Mouse (Mus musculus) CH12F3 (cell line): ENCODE measurements around the gene Cdadc1.

ENCODE experiments used
- in situ Hi-C: fragments of 300-500 bp; cut with MboI; formaldehyde crosslinking; loops from 2 replicates; pipeline ENCODE4 v1.14.3; 2020; ENCODE audit warnings: low sequenced_read_pairs

The Cdadc1 gene

DNA sequence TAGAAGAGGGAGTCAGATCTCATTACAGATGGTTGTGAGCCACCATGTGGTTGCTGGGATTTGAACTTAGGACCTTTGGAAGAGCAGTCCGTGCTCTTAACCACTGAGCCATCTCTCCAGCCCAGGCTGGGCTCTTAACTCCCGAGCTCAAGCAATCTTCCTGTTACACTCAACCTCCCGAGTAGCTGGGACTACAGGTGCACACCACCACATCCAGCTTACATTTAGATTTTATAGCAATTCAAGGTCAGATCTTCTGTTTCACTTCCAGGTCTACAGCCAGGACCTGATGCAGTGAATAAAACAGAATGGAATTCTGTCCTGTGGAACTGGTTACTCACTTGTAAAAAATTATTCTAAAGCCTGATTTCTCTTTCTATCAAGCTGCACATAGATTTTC is 16.4 kb upstream of the Cdadc1 start:
- in situ Hi-C loops = loop anchor here (25.0 kb wide), 1 partner anchor 398 kb away; no protein-coding TSS in a partner anchor

DNA sequence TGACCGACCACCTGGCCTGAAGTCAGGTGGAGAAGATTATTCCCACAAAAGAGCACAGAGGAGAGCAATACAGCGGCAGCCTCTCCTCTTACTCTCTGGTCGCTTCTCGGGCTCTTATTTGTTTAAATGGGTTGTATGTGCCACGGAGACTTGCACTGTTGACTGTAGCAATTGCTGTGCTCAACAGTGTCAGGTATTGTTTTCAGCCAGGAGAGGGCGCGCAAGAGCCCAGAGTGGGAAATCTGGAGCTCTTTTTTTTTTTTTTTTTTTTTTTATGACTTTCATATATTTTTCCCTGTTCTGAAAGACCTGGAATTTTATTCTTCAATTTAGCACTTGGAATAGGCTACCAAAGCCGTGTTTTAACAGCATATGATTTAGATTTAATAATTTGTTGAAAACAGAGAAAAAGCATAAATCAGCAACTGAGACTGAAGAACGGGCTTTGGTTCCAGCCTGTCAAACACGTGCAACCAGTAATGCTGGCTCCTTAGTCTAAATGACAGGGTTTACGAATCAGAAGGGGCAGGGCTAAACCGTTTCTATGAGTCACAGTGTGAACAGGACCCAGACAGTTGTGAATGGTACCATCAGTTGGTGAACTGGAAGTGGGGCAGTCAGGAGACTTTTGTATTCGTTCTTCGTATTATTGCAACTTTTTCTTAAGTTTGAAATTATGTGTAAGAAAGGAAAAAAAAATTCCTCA is 15.3 kb upstream of the Cdadc1 start:
- in situ Hi-C loops = loop anchor here (25.0 kb wide), 1 partner anchor 399 kb away; no protein-coding TSS in a partner anchor

DNA sequence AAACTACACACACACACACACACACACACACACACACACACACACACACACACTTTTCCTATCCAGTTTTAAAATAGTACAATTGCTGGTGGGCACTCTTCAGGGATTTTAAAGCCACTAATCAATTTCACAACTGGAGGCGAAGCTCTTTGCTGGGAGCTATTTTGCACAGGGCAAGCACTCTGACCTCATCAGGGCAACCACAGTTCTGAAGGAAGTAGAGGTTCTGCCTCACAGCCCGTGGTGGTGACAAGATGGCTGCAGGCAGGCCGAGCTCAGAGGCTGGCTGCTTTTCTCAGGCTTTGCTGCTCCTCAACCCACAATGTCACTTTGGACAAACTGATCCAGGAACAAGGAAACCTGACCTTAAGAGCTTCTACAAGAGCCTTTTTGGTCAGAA is 9.3 kb upstream of the Cdadc1 start:
- in situ Hi-C loops = loop anchor here (25.0 kb wide), 1 partner anchor 405 kb away; no protein-coding TSS in a partner anchor

DNA sequence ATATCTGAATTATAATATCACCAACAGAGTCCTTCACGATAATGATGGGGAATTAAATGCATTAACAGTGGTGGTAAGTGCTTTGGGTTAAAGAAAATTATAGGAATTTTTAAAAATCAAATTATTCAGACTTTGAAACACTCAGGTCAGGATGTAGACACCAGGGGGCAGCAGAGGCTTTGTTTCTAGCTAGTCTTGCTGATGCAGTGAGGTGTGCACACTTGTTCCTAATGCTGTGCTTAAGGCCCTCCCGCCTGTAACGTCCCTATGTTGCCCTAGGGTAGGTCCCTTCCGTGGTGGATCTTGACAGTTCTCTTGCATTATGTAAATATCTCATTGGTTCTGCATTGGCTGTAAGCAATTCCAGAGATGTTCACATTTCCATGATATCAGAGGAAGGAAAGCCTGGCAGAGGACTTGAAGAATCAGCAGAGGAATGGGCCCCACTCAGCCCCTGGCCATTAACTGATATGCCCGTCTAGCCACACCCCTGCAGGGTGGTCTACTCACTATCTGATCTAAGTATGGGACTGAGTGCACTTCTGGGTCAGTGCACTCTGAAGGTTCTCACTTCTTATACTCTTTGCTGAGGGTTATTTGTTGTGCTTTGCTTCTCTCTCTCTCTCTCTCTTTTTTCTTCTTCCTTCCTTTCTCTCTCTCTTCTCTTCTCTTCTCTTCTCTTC is 8.1 kb upstream of the Cdadc1 start:
- in situ Hi-C loops = loop anchor here (25.0 kb wide), 1 partner anchor 406 kb away; no protein-coding TSS in a partner anchor

DNA sequence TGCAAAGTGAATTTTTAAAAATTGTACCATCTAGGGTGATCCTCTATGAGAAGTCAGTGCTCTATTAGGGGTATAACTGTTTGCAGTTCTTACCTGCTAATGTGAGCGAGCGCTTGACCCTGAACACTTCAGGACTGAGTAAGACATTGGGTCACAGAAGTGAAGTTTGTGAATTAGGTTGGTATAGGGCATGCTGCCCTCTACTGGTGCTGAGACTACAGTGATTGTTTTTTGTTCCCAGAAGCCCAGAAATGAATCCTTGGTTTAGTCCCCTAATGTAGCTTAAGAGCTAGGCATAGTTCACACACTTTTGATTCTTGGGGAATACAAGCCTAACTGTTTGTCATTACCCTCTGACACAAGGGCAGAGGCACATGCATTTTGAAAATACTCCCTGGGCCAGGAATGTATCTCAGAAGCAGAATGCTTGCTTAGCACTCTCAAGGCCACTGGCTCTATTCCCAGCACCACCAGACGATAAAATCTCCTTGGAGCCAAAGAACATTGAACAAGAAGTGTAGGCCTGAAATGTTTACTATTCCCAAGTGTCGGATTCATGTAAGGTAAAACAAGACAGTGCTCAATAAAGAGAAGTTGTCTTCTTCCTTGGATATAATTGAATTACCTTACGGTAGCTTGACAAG is 6.4 kb upstream of the Cdadc1 start:
- in situ Hi-C loops = loop anchor here (25.0 kb wide), 1 partner anchor 408 kb away; no protein-coding TSS in a partner anchor

DNA sequence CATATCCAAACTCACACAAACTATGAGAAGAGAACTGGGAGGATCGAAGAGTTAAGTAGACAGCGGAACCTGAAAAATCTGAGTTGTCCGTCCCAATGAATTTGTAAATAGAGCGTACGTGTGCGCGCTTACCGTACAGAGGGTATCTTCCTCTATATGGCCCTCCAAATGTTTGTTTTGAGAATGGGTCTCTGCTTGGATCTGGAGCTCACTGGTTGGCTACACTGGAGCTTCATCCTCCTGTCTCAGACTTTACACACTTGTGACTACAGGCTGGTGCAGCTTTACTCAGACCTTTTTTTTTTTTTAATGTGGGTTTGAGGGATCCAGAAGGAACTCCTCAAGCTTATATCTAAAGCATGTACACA is 485 bp upstream of the Cdadc1 start:
- in situ Hi-C loops = no loop called here

DNA sequence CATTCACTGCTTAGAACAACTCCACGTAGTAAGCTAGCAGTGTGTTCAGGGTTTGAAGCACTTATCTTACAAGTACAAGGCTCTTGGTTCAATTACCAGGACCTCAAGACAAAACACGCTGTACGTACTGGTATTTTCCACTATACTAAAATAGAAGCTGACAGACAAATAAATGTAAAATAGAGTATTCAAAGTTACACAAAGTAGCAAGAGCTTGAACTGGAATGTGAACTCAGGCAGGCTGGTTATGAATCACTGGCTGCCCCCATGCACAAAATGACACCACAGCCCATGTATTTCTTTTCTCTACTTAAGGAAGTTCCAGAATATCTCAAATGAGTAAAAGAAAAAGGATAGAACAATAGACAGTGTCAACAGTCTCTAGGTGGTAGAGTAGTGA is 2.8 kb downstream of the Cdadc1 start:
- in situ Hi-C loops = no loop called here

DNA sequence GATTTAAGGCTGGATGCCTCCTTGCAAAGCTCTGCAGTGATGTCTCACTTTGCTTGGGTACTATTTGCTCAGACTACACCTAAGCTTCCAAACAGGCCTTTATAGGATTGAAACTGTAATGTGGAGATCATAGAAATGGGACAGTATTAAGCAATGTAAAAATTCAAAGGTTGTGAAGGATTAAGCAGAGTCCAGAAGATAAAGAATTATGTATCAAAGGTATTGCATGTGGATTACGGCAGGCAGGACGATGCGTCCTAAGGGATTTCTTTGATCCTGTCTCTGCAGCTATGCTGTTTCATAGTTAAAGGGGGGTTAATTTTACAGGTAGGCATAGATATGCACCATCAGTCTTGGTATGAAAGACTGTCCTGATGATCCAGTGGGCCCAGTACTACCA is 5.2 kb downstream of the Cdadc1 start:
- in situ Hi-C loops = no loop called here

DNA sequence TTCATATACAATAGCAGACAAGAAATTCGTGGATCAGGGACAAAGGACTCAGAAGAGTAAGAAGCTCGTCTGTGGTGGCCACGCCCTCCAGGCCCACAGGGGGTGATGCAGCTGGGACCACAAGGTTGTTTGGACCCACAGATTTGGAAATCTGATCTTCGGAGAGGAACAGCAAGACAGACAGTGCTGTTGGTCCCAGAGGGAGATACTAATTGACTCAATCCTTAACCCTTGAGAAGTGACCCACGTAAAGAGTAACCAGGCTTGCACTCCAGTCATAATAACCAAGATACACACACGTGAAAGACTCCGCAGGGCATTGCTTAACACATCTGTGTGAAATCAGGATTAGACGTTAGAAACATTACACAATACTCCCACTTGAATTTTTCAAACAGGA is 5.9 kb downstream of the Cdadc1 start:
- in situ Hi-C loops = no loop called here

DNA sequence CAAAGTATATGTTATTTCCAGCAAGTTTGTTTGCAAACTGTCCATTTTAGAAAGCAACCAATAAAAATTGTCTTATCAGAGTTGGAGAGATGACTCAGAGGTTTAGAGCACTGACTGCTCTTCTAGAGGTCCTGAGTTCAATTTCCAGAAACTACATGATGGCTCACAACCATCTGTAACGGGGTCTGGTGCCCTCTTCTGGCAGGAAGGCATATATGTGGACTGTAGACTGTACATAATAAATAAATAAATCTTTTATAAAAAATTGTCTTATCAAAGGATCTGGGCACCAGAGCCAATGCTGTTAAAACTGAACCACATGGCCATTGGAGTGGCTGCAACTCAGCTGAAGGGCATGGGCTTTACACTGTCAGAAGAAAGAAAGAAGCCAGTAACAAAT is 7.1 kb downstream of the Cdadc1 start:
- in situ Hi-C loops = no loop called here

DNA sequence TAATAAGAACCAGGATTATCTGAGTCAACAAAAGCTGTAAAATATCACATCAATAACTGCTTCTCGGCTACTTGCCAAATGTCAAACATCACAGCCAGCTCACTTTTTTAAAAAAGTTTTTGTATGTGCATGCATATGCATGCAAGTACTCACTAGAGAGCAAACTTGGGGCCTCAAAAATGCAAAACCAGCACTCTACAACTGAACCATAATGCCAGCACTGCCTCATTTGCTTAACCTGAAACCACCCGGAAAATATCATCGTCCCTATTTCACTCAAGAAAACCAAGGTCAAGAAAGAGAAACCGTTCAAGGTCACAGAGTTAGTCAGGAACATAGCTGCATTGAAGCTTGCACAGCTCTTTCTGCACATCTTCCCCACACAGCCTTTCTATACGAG is 21.4 kb downstream of the Cdadc1 start:
- in situ Hi-C loops = no loop called here

DNA sequence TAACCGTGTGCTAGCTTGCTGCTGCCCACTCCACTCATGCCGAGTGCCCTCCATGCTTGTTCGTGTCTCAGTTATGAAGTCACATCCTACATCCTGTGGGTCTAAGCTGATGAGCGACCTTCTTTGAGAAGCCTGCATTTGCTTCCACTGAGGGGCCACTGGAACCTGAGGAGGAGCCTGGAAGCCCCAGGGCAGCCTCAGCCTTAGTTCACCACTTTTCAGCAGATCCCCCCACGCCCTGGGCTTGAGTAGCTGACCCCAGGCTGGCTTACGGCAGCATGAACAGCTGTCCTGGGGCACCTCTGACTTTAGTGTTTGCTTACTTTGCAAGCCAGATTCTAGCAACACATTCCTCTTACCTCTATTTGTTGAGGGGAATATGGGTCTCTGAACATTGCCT is 31.0 kb downstream of the Cdadc1 start:
- in situ Hi-C loops = loop anchor here (25.0 kb wide), 1 partner anchor 229 kb away; the partner anchor contains the start of gene Phf11b

DNA sequence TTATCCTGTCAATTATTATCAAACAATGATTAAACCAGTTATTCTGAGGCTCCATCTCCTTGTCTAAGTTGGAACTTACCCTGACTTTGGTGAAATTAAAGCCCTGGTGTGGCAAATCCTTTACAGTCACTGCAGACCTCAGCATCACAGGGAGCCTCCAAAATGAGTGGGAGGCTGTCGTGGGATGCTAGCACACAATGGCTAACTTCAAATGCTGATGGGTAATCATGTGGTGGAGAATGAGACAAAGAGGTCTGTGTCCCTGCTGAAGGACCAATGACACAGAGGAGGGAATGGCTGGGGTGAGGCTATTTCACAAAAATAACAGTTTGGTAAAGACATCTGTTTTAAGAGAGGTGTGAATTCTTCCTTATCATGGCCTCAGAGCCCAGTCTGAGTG is 39.9 kb downstream of the Cdadc1 start:
- in situ Hi-C loops = loop anchor here (25.0 kb wide), 1 partner anchor 221 kb away; the partner anchor contains the start of gene Phf11b

DNA sequence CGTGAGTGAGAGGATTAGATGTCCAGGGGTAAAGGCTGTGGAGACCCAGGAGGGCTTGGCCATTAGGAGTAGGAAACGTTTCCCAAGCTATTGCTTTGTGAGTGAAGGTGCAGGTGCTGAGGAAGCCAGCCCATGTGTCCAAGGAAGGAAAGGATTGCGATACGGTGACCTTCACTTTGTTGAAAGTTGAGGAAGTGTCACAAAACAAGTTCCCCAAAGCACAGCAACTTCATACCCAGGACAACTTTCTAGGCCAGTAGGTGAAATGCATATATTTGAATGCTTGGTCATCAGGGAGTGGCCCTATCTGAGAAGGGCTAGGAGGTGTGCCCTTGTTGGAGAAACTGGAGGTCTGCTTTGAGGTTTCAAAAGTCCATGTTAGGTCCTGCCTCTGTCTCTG is 40.7 kb downstream of the Cdadc1 start:
- in situ Hi-C loops = loop anchor here (25.0 kb wide), 1 partner anchor 220 kb away; the partner anchor contains the start of gene Phf11b

DNA sequence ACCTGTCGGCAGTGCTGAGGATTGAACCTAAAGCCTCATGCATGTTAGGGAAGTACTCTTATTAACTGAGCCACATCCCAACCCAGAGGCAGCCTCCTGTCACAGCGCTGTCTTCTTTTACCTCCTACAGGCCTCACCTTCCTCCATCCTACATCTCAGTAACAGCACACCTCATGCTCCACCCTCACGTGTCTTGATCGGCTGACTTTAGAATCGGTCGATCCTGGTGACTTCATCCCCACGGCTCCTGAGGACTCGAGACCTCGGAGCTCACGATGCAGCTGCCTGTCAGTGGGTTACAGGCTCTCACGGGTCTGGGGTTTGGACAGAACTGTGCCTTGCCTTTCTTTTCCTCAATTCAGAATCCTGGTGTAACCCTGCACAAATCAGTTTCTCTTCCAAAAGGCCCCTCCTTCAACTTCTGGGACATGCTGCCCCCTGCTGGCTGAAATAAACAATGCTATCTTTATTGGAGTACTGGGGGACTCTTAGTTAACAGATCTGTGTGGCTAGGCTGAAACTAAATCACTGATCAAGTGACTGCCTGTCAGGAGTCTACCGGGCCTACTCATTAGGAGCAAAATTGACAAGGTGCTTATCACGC is 41.7 kb downstream of the Cdadc1 start:
- in situ Hi-C loops = loop anchor here (25.0 kb wide), 1 partner anchor 219 kb away; the partner anchor contains the start of gene Phf11b

DNA sequence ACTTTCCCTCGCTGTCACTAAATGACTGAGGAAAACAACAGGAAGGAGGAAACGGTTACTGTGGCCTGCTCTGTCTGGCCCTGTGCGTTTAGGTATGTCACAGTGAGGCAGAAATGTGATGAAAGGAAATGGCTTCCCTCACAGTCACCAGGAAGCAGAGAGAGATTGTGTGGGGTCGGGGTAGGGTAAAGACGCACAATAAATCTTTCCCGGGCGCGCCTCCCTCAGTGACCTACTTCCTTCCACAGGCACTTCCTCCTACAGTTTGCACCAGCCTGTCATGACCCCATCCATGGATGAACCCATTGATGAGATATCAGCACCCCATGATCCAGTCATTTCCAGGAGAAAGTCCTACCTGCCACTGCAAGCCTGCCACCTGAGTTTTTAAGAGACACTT is 42.7 kb downstream of the Cdadc1 start:
- in situ Hi-C loops = loop anchor here (25.0 kb wide), 1 partner anchor 218 kb away; the partner anchor contains the start of gene Phf11b

DNA sequence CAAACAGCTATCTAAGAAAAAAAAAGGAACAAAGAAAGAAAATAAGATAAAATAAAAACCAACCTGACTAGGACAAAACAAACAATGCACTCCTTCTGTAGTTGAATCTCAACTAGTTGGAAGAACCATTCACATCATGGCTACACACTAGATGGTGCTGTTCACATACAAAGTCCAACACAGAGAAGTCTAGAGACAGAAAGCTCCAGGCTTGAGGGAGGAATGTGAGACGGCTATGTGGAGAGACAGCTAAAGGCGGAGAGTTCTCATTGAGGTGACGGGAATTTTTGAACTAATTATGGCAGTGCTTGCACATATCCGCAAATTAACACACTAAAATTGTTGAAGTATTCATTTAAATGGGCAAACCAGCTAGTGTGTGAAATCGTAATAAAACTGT is 43.7 kb downstream of the Cdadc1 start:
- in situ Hi-C loops = loop anchor here (25.0 kb wide), 1 partner anchor 217 kb away; the partner anchor contains the start of gene Phf11b

DNA sequence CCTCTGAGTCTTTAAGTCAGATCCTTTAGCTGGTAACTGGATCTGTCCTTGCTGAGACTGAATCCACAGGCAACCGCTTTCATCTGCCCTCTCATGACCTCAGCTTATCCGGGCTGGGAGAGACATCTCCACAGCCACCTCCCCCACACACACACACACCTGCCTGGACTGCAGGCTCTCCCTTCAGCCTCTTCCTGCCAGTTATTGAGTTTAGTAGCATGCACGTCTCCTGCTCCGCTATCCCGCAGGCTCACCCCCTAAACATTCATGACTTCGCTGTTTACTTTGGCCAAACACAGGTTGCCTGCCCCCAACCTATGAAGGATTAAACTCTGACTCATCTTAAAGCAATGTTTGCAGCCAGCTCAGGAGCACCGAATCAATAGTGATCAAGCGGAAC is 45.8 kb downstream of the Cdadc1 start:
- in situ Hi-C loops = loop anchor here (25.0 kb wide), 1 partner anchor 215 kb away; the partner anchor contains the start of gene Phf11b

DNA sequence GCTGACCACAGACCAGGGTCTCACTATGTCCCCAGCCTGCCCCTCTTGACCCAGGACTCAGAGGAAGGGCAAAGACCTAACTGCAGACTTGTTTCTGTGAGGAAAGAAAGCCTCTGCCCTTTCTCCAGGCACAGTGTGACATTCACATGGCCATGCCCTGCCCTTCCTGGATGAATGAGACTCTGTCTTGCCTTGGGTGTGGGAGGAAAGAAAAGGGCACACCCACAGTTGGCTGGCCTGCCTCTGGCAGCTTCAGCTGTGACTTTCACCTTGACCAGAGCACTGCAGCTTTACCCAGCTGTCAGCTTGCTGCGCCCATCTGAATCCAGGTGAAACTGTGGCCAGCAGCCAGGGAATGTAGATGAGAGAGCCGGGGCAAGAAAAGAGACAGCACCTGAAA is 46.9 kb downstream of the Cdadc1 start:
- in situ Hi-C loops = loop anchor here (25.0 kb wide), 1 partner anchor 214 kb away; the partner anchor contains the start of gene Phf11b

DNA sequence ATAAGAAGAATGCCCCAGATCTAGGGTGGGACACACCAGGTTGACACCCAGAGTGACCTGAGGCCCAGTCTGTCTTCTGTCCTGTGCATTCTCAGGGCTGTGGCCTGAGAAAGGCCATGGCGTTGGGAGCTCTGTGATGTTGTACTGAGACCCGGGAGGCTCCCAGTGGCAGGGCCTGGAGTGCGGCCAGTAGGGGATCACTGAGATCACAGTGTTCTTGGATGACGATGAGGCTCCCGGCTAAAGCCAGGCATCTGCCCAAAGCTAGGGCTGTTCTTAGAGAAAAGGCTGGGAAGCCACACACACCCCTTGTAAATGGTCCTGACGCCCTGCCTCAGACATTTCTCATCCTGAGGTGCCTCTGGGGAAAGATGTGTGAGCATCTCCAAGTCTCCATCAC is 48.7 kb downstream of the Cdadc1 start:
- in situ Hi-C loops = no loop called here

DNA sequence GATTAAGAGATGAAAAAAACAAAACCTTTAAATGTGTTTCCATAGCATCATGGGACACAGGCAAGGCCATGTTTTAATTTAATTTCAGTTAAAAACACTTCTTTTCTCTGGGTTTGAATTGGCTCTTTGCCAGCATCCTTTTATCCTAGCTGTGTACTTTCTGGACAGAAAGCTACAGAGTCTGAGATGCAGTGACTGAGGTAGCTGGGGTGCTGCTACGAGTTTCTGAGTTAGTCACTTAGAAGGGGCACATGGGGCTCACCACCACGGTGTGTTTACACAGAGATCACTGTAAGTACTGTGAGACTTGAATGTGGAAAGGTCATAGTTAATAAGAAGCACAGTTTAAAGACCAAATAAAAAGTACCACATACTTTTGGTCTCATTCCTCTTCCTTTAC is 49.2 kb downstream of the Cdadc1 start:
- in situ Hi-C loops = no loop called here
